Mouse (Mus musculus) cerebellum, adult 2 months (tissue): ENCODE measurements around the gene Ovch2. TPM values are rescaled to one million over a fixed set of nuclear protein-coding genes. Genes with fewer than 3 reads are reported as not detected.
"Not testable (repeated sequence)": the region's sequence is repeated elsewhere in the genome, so short reads cannot be mapped to it uniquely, and the experiment has no call there.

Experiments used
- DNase-seq, 2 experiments: peaks; one replicate each; pipeline ENCODE4 v3.0.0; 2021
- H3K27ac ChIP-seq: fragments of 200-500 bp; 2 replicates; pipeline ENCODE4 v1.5.1; 2012; ENCODE audit warnings: low read length, control low read depth, inconsistent platforms; ENCODE audit not compliant: insufficient read depth
- H3K27me3 ChIP-seq: fragments of 200-500 bp; 2 replicates; pipeline ENCODE4 v1.6.1; 2012; ENCODE audit warnings: inconsistent platforms, mild to moderate bottlenecking, low read length, moderate library complexity; ENCODE audit not compliant: control insufficient read depth, insufficient read depth
- H3K4me1 ChIP-seq: fragments of 200-500 bp; 2 replicates; pipeline ENCODE4 v1.6.1; 2011; ENCODE audit warnings: low read length; ENCODE audit not compliant: control insufficient read depth, insufficient read depth
- H3K4me3 ChIP-seq: fragments of 200-500 bp; replicated peaks from 2 replicates; pipeline ENCODE3; 2011; ENCODE audit warnings: mild to moderate bottlenecking, low read depth, low read length, control low read depth; ENCODE audit not compliant: insufficient read depth
- CTCF ChIP-seq: fragments of 200-500 bp; IDR thresholded peaks from 2 replicates; pipeline ENCODE4 v1.5.1; 2011; ENCODE audit warnings: low read depth, mild to moderate bottlenecking, control low read depth, low read length, moderate library complexity, borderline replicate concordance; ENCODE audit not compliant: insufficient read depth
- POLR2A ChIP-seq: fragments of 200-500 bp; IDR thresholded peaks from 2 replicates; pipeline ENCODE4 v1.6.1; 2011; ENCODE audit warnings: low read length, control low read depth, borderline replicate concordance; ENCODE audit not compliant: insufficient read depth
- WGBS: fragments of 180-500 bp; shearing (Covaris S2); methylation state at CpG from one replicate; pipeline ENCODE4 v1.1.7; 2018; 5-methylcytosine and 5-hydroxymethylcytosine counted together
- polyA plus RNA-seq: library from polyadenylated mRNA; depleted of rRNA; stranded (reverse); fragments of >200 nt; gene quantifications from 2 replicates; pipeline ENCODE4 v1.2.3, GENCODE M21; 2012; rRNA removed

Ovch2 gene
- polyA plus RNA-seq = not detected in 2 replicates

DNA sequence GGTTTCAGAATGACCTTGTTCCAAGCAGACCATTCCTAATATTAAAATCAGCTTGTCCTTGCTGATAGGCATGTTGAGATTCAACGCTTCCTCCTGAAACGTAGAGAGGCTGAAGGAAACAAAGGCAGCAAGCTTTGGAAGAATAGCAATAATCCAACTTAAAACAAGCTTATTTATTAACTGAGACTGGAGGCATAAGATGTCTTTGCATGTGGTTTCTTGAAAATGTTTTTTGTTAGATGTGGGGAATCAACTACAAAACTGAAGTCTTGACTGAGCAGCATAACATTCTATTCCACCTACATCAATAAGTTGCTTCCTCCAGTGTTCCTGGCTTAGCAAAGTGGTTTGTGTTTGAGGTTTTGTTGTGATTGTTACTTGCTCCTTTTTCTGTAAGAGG, at the start of gene Ovch2:
TSS of gene Ovch2 (minus strand) at position 101 of the 400 bp plus-strand sequence.
- 86% methylated on average over 2 of the region's 2 CpGs for WGBS
- TF ChIP-seq POLR2A (no peak), CTCF (no peak)
- no peak within 1 kb of the TSS for H3K27ac ChIP-seq
- H3K4me1 ChIP-seq = no peaks in the 10 kb centered on the region
- H3K27me3 ChIP-seq = no peaks in the 10 kb centered on the region
- DNase-seq = no peak
- H3K4me3 ChIP-seq = no peak within 1 kb of the TSS

DNA sequence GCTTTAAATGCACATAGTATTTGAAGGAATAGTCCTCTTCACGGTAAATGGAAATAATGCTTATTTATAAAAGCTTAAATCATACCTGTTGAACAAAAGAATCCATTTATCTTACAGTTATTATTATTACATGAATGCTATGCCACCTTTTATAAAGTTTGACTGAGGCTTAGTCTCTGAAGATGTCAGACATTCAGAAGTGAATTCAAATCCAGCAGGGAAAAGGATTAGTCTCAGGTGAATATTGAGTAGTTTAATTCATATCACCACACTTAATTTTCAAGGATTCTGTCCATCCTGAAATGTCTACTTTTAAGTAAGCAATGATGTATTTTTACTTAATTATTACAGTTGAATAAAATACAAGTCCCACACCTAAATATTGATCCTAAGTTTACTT, 46.4 kb upstream of the Ovch2 start, which contains the start of gene Olfr470:
TSS of gene Olfr470 (minus strand) at position 101 of the 400 bp plus-strand sequence.
- not testable (repeated sequence) for H3K27ac ChIP-seq, H3K4me3 ChIP-seq, H3K27me3 ChIP-seq, DNase-seq, H3K4me1 ChIP-seq
- WGBS = 74% methylated on average over 1 of the region's 1 CpGs

GRCm38 (mm10) chr7:107841719-107842118, 40.7 kb upstream of the Ovch2 start:
- TF ChIP-seq CTCF = no peak
- no peak for TF ChIP-seq POLR2A
- WGBS = 78% methylated on average over 1 of the region's 1 CpGs

DNA sequence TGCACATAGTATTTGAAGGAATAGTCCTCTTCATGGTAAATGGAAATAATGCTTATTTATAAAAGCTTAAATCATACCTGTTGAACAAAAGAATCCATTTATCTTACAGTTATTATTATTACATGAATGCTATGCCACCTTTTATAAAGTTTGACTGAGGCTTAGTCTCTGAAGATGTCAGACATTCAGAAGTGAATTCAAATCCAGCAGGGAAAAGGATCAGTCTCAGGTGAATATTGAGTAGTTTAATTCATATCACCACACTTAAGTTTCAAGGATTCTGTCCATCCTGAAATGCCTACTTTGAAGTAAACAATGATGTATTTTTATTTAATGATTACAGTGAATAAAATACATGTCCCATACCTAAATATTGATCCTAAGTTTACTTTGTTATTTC, 24.4 kb upstream of the Ovch2 start, which contains the start of gene Olfr469:
TSS of gene Olfr469 (minus strand) at position 101 of the 400 bp plus-strand sequence.
- not testable (repeated sequence) for H3K4me1 ChIP-seq, H3K27ac ChIP-seq, H3K27me3 ChIP-seq, H3K4me3 ChIP-seq, DNase-seq

More at GRCm38 (mm10) chr7:107841719-107842118, 40.7 kb upstream of the Ovch2 start:
- no peaks in the 10 kb centered on the region for H3K4me1 ChIP-seq
- DNase-seq = no peak
- H3K27me3 ChIP-seq = no peaks in the 10 kb centered on the region
- no peak overlapping the region for H3K4me3 ChIP-seq
- no peak overlapping the region for H3K27ac ChIP-seq

- not testable (repeated sequence) for H3K4me3 ChIP-seq, H3K4me1 ChIP-seq, H3K27ac ChIP-seq, H3K27me3 ChIP-seq, DNase-seq
- WGBS = 49% methylated on average over 2 of the region's 2 CpGs
Measured at GRCm38 (mm10) chr7:107823867-107824266, 22.9 kb upstream of the Ovch2 start.

DNA sequence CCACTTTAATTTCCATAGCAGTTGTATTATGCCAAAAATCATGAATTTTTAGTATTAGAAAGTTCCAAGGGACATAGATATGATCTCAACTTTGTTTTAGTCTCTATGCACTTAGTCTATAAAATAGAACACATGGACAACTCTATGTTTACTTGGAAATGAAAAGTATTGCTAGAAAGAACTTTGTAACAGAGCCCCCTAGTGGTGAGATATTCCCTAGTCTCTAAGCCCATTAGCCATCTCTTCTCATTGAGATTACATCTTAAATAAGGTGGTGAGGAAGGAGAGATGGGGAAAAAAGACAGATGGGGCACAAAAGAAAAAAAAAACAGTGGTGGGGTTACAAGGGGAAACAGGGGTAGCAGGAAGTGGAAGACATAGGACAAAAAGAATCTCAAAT, 18.4 kb upstream of the Ovch2 start:
- TF ChIP-seq POLR2A (no peak), CTCF (no peak)

DNA sequence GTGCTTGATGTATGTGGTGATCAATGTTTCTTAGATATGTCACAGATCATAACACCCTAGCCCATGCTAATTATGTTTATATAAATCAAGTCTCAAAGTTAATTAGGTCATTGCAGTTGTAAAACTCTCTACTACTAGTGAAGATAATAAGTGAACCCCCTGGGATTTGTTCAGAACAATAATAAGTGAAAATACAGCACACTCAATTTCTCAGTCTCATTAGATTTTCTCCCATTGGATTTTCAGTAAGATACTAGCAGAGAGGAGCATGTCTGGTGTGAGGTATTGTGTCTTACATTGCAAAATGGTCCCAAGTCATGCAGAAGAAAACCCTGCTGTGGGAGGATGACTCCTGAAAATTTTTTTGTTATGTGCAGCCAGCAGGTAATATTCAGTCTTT, 11.0 kb upstream of the Ovch2 start, which contains the start of gene Olfr467:
TSS of gene Olfr467 (plus strand) at position 301 of the 400 bp plus-strand sequence.
- no peak for TF ChIP-seq POLR2A
- TF ChIP-seq CTCF = no peak
- Histone ChIP-seq H3K27ac (no peak within 1 kb of the TSS), H3K27me3 (no peaks in the 10 kb centered on the region), H3K4me3 (no peak within 1 kb of the TSS), H3K4me1 (no peaks in the 10 kb centered on the region)
- DNase-seq = no peak

More for the DNA sequence above, 18.4 kb upstream of the Ovch2 start:
- Histone ChIP-seq H3K27ac (no peak overlapping the region), H3K4me1 (no peaks in the 10 kb centered on the region), H3K4me3 (no peak overlapping the region), H3K27me3 (no peaks in the 10 kb centered on the region)
- DNase-seq = no peak

DNA sequence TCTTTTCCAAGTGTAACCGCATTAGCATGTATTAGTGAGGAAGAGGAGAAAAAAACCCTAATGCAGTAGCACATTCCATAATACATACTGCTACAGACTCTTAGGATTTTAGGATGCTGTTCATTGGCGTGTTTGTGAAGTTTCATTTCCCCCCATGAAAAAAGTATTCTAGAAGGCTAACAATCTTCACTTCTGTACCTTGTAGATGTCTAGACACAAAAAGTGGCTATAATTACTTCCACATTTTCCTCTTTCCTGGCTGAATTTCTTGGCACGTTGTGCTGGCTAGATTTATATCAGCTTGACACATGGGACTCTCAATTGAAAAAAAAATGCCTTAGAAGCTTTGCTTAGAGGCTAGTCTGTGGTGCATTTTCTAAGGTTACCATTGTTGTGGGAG, 1.1 kb upstream of the Ovch2 start:
- 62% methylated on average over 3 of the region's 3 CpGs for WGBS
- TF ChIP-seq POLR2A = no peak
- TF ChIP-seq CTCF = no peak
- no peaks in the 10 kb centered on the region for H3K27me3 ChIP-seq

GRCm38 (mm10) chr7:107796500-107796899, 4.5 kb downstream of the Ovch2 start:
- WGBS = 90% methylated on average over 2 of the region's 2 CpGs
- no peaks in the 10 kb centered on the region for H3K27me3 ChIP-seq

More for the DNA sequence above, 1.1 kb upstream of the Ovch2 start:
- Histone ChIP-seq H3K4me3 (no peak overlapping the region), H3K27ac (no peak overlapping the region), H3K4me1 (no peaks in the 10 kb centered on the region)
- no peak for DNase-seq

More at GRCm38 (mm10) chr7:107796500-107796899, 4.5 kb downstream of the Ovch2 start:
- Histone ChIP-seq H3K4me1 (no peaks in the 10 kb centered on the region), H3K27ac (no peak overlapping the region), H3K4me3 (no peak overlapping the region)
- no peak for DNase-seq
- no peak for TF ChIP-seq POLR2A
- no peak for TF ChIP-seq CTCF
